Mouse (Mus musculus) megakaryocyte, embryonic 14.5 days (primary cell): ENCODE results near the gene Sgca.
A peak's percentile ranks its signal among the peaks of the same experiment; 100 is the strongest.

Source experiments
- FLI1 ChIP-seq: IDR thresholded peaks from 2 replicates; pipeline ENCODE4 v1.6.1; 2012; ENCODE audit warnings: low read length, inconsistent platforms, mixed read lengths
- GATA1 ChIP-seq: IDR thresholded peaks from 3 replicates; pipeline ENCODE4 v1.6.1; 2012; ENCODE audit warnings: mixed read lengths, low read length, inconsistent platforms, borderline replicate concordance

DNA sequence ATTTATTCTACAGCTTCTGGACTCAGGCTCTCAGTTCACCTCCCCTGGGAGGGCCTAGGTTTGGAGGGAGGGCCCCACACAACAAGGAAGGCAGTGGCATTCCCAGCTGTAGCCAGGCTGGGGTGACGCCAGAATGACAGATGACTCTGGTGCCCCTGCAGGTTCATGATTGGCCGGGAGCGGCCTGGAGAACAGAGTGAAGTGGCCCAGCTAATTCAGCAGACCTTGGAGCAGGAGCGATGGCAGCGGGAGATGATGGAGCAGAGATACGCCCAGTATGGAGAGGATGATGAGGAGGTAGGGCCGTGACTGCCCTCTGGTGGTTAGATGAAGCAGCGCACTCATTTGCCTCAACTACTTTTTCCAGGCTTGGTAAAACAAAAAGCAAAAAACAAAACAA is 24.9 kb upstream of the Sgca start:
- TF ChIP-seq GATA1 (0 out of 3 replicates have a peak, but pooled peaks have one; percentile 50), FLI1 (no peak)
